Mouse (Mus musculus) brain, embryonic 14.5 days (tissue): ENCODE results near the gene Gimd1.

ENCODE experiments used
- CTCF ChIP-seq: fragments of 200-500 bp; IDR thresholded peaks from 2 replicates; pipeline ENCODE4 v1.5.1; 2012; ENCODE audit warnings: inconsistent platforms, mild to moderate bottlenecking, moderate library complexity, borderline replicate concordance; ENCODE audit not compliant: insufficient read depth, insufficient read length; ENCODE audit errors: extremely low read depth
- POLR2A ChIP-seq: fragments of 200-500 bp; IDR thresholded peaks from 2 replicates; pipeline ENCODE4 v1.6.1; 2012; ENCODE audit warnings: mild to moderate bottlenecking, inconsistent platforms, borderline replicate concordance; ENCODE audit not compliant: poor library complexity, insufficient read depth, insufficient read length, severe bottlenecking; ENCODE audit errors: extremely low read depth

- TF ChIP-seq POLR2A (no peak), CTCF (no peak)
Measured at GRCm38 (mm10) chr3:132684231-132684928, 54.8 kb downstream of the Gimd1 start, which contains the start of gene Aimp1.
